Mouse (Mus musculus): ENCODE measurements around the gene Rab39. TPM values are rescaled to one million over a fixed set of nuclear protein-coding genes. Genes with fewer than 3 reads are reported as not detected.

Rab39 gene
- total RNA-seq, 2 experiments from 2014 or later: 1.3 to 1.6 TPM

GRCm38 (mm10) chr9:53634796-53635195 is 71.2 kb downstream of the Rab39 start:
- DNase-seq (ENCODE audit: low spot score in 2 of 2): no peak
- intact Hi-C loops (cut with DNase I): no loop called here

Other genes with a start within 250 kb of the Rab39 start
- gene Atm, start 169.5 kb downstream of the Rab39 start, total RNA-seq (2021): 10 to 100 TPM; 15.3 to 16.8 TPM
- gene Npat, start 169.2 kb downstream of the Rab39 start, total RNA-seq (2021): 10 to 100 TPM; 17.5 to 20.4 TPM
- 10 to 100 TPM; 61.8 TPM for gene Acat1, start 95.8 kb downstream of the Rab39 start, total RNA-seq (2021)
- 10 to 100 TPM; 54.9 to 56.9 TPM for gene Cul5, start 36.2 kb downstream of the Rab39 start, total RNA-seq (2021)
- gene Slc35f2, start 65.3 kb upstream of the Rab39 start, total RNA-seq (2021): 1 to 10 TPM; 2.8 to 2.9 TPM
- not detected for gene Sln, start 143.9 kb upstream of the Rab39 start, total RNA-seq (2021)

Data from left cerebral cortex, postnatal 25 days (tissue).